In the genomic region with DNA sequence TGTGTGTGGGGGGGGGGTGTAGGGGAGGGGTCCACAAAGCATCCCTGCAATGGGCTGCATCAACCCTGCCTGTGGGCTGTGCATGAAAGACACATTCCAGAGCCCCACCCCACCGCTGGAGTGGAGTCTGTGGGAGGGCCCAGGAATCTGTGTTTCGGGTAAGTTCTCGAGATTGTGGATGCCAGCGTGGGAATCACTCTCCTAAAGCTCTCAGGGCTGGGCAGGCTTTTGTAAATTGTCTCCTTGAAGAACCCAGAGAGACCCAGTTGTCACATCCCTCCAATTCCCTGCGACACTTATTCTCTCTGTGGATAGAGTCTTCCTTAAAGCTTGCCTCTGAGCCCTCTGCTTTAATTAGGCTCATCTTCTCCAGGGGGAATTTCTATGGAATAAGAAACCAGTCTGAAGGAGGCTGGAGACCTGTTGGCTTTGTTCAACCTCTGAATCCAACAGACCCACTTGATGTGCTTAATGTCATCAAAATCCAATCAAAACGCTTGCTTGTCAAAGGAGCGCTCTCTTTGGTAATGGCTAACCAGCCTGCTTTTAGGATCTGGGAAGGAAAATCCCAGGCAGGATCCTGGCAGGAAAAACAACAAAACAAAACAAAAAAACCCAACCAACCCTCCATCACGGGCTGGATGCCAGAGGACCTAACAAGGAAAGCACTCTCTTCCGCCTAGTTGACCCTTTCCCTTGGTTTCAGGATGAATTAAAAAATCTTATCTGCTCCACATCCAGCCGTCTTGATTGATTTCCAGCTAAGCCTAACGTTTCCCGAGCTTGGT, we compare ENCODE assay signal across 8 mouse cellular contexts.
DNase-seq lines count a peak whose midpoint lies in the region; ATAC-seq and TF ChIP-seq lines count a peak whose summit lies in the region.

No protein-coding gene starts in this region.

- no peak for TF ChIP-seq EP300 in heart, postnatal 0 days (IDR thresholded peaks at IDR 0.05; ENCODE audit: low read depth)

- H3K9ac ChIP-seq in embryonic facial prominence, embryonic 13.5 days: peak overlapping the region; percentile 74; the same call in 1 of the 2 replicates
- peak overlapping the region; percentile 37; the same call in 1 of the 2 replicates for H3K9ac ChIP-seq in heart, postnatal 0 days (replicated peaks; ENCODE audit: low read depth, low read length)
- H3K9ac ChIP-seq in stomach, embryonic 16.5 days (ENCODE audit: low read length): no peak overlapping the region; the same call in 1 of the 2 replicates

- H3K27me3 ChIP-seq in embryonic facial prominence, embryonic 13.5 days: no peaks in the 10 kb centered on the region; the same call in 1 of the 2 replicates
- H3K27me3 ChIP-seq in heart, postnatal 0 days (ENCODE audit: control insufficient read depth, insufficient read depth, low read length): no peaks in the 10 kb centered on the region
- no peaks in the 10 kb centered on the region for H3K27me3 ChIP-seq in stomach, embryonic 16.5 days (ENCODE audit: control insufficient read depth, insufficient read depth, low read length)

- H3K27ac ChIP-seq in embryonic facial prominence, embryonic 13.5 days: no peak overlapping the region
- peak overlapping the region; percentile 50 for H3K27ac ChIP-seq in heart, postnatal 0 days (ENCODE audit: low read depth)
- H3K27ac ChIP-seq in stomach, embryonic 16.5 days (ENCODE audit: low read length): no peak overlapping the region; the same call in 1 of the 2 replicates

- peak overlapping the region; percentile 57 for H3K4me3 ChIP-seq in embryonic facial prominence, embryonic 13.5 days
- peak overlapping the region; percentile 51 for H3K4me3 ChIP-seq in heart, postnatal 0 days (ENCODE audit: low read depth, low read length)
- peak overlapping the region; percentile 62 for H3K4me3 ChIP-seq in stomach, embryonic 16.5 days (replicated peaks; ENCODE audit: low read length)

- 32% methylated on average over 12 of the region's 12 CpGs for WGBS in embryonic facial prominence, embryonic 13.5 days
- 41% methylated on average over 12 of the region's 12 CpGs for WGBS in heart, postnatal 0 days
- WGBS in stomach, embryonic 16.5 days: 50% methylated on average over 12 of the region's 12 CpGs

- TF ChIP-seq CTCF in heart, postnatal 0 days (IDR thresholded peaks at IDR 0.05; ENCODE audit: low read depth): no peak

- ATAC-seq in embryonic facial prominence, embryonic 13.5 days (ENCODE audit: insufficient number of reproducible peaks, insufficient read depth, low FRiP score, low TSS enrichment, low read depth): peak; percentile 30; the same call in 1 of the 2 replicates
- ATAC-seq in heart, postnatal 0 days (ENCODE audit: insufficient read depth, low read depth): peak; percentile 16; the same call in 1 of the 2 replicates
- no peak for ATAC-seq in stomach, embryonic 16.5 days (ENCODE audit: insufficient read depth, low FRiP score)
- ATAC-seq in granulocyte monocyte progenitor cell, adult 5-6 weeks (replicated peaks; ENCODE audit: poor library complexity, severe bottlenecking): no peak
- no peak for ATAC-seq in activated CD4-positive, CD25-positive, alpha-beta regulatory T cell, adult 4 months

- H3K4me1 ChIP-seq in embryonic facial prominence, embryonic 13.5 days: peaks cover 20% of the 10 kb centered on the region
- H3K4me1 ChIP-seq in heart, postnatal 0 days (ENCODE audit: control insufficient read depth, insufficient read depth): peaks cover 19% of the 10 kb centered on the region
- peaks cover 17% of the 10 kb centered on the region for H3K4me1 ChIP-seq in stomach, embryonic 16.5 days (ENCODE audit: control insufficient read depth, insufficient read depth, low read length)

- no peaks in the 10 kb centered on the region for H3K36me3 ChIP-seq in embryonic facial prominence, embryonic 13.5 days
- H3K36me3 ChIP-seq in heart, postnatal 0 days (replicated peaks; ENCODE audit: control insufficient read depth, insufficient read depth, low read length): no peaks in the 10 kb centered on the region
- no peaks in the 10 kb centered on the region for H3K36me3 ChIP-seq in stomach, embryonic 16.5 days (ENCODE audit: control insufficient read depth, insufficient read depth, low read length)

- peak overlapping the region; percentile 84 for H3K4me2 ChIP-seq in embryonic facial prominence, embryonic 13.5 days
- H3K4me2 ChIP-seq in heart, postnatal 0 days (ENCODE audit: low read depth, low read length): peak overlapping the region; percentile 67
- H3K4me2 ChIP-seq in stomach, embryonic 16.5 days (ENCODE audit: low read depth, low read length): peak overlapping the region; percentile 92

- H3K9me3 ChIP-seq in embryonic facial prominence, embryonic 13.5 days: no peaks in the 10 kb centered on the region
- H3K9me3 ChIP-seq in heart, postnatal 0 days (replicated peaks; ENCODE audit: control insufficient read depth, low read length): no peaks in the 10 kb centered on the region
- no peaks in the 10 kb centered on the region for H3K9me3 ChIP-seq in stomach, embryonic 16.5 days (replicated peaks; ENCODE audit: control insufficient read depth, low read length)

- peak; percentile 29 for DNase-seq in adrenal gland, adult 8-10 months
- no peak for DNase-seq in heart, postnatal 0 days (ENCODE audit: low spot score)
- DNase-seq in kidney, postnatal 36 days: peak; percentile 70 to 80
- peak; percentile 31 for DNase-seq in lung, postnatal 14 days

Comparison
In these comparisons a context has a peak if more than half of its experiments do, and no peak if none do; other contexts are left out.
1. ATAC-seq: peak in embryonic facial prominence, embryonic 13.5 days (single experiment) and heart, postnatal 0 days (single experiment); none in stomach, embryonic 16.5 days (single experiment), granulocyte monocyte progenitor cell, adult 5-6 weeks (single experiment) and activated CD4-positive, CD25-positive, alpha-beta regulatory T cell, adult 4 months (single experiment).
2. Peak in every context shown above with its lines, with median percentiles within 50 percentile points of each other: H3K4me2 ChIP-seq and H3K4me3 ChIP-seq.